Mouse (Mus musculus) liver, adult 2 months (tissue): ENCODE measurements at regions not wholly inside any gene's neighbourhood (a gene's known extent, or its start where the extent isn't known, plus 50 kb on each side); places are given as distances from the start of the nearest gene placed in this dataset.
A peak's percentile ranks its signal among the peaks of the same experiment; 100 is the strongest.

Source experiments
- DNase-seq: peaks from one replicate; pipeline ENCODE4 v3.0.0-alpha.2; 2011; ENCODE audit warnings: low read depth, low spot score; ENCODE audit errors: extremely low read depth
- H3K27ac ChIP-seq: fragments of 200-500 bp; replicated peaks from 2 replicates; pipeline ENCODE4 v1.5.1; 2012; ENCODE audit warnings: low read depth, mild to moderate bottlenecking, control low read depth, inconsistent platforms, low read length; ENCODE audit not compliant: insufficient read depth
- H3K27me3 ChIP-seq: fragments of 200-500 bp; 2 replicates; pipeline ENCODE4 v1.6.1; 2012; ENCODE audit warnings: mild to moderate bottlenecking, moderate library complexity, low read length, inconsistent platforms; ENCODE audit not compliant: control insufficient read depth, insufficient read depth
- H3K36me3 ChIP-seq: fragments of 200-500 bp; 2 replicates; pipeline ENCODE4 v1.6.1; 2012; ENCODE audit warnings: low read length, inconsistent platforms; ENCODE audit not compliant: control insufficient read depth, insufficient read depth
- H3K4me1 ChIP-seq: fragments of 200-500 bp; 2 replicates; pipeline ENCODE4 v1.6.1; 2011; ENCODE audit warnings: low read length; ENCODE audit not compliant: control insufficient read depth, insufficient read depth
- H3K4me3 ChIP-seq: fragments of 200-500 bp; 2 replicates; pipeline ENCODE4 v1.5.1; 2011; ENCODE audit warnings: low read depth, mild to moderate bottlenecking, control low read depth, low read length, moderate library complexity; ENCODE audit not compliant: insufficient read depth
- H3K79me2 ChIP-seq: fragments of 200-500 bp; 2 replicates; pipeline ENCODE4 v1.6.1; 2012; ENCODE audit warnings: inconsistent platforms, mild to moderate bottlenecking, low read length, moderate library complexity; ENCODE audit not compliant: control insufficient read depth, insufficient read depth
- H3K9ac ChIP-seq: fragments of 200-500 bp; 2 replicates; pipeline ENCODE4 v1.6.1; 2012; ENCODE audit warnings: low read depth, mild to moderate bottlenecking, control low read depth, inconsistent platforms, low read length
- CTCF ChIP-seq: fragments of 200-500 bp; IDR thresholded peaks from 2 replicates; pipeline ENCODE4 v1.5.1; 2011; ENCODE audit warnings: low read depth, low read length, control low read depth
- POLR2A ChIP-seq: fragments of 200-500 bp; IDR thresholded peaks from 2 replicates; pipeline ENCODE4 v1.6.1; 2011; ENCODE audit warnings: low read length, control low read depth; ENCODE audit not compliant: insufficient read depth; ENCODE audit errors: extremely low read depth
- WGBS: fragments of 180-500 bp; shearing (Covaris S2); methylation state at CpG from one replicate; pipeline ENCODE4 v1.1.7; 2018; 5-methylcytosine and 5-hydroxymethylcytosine counted together

DNA sequence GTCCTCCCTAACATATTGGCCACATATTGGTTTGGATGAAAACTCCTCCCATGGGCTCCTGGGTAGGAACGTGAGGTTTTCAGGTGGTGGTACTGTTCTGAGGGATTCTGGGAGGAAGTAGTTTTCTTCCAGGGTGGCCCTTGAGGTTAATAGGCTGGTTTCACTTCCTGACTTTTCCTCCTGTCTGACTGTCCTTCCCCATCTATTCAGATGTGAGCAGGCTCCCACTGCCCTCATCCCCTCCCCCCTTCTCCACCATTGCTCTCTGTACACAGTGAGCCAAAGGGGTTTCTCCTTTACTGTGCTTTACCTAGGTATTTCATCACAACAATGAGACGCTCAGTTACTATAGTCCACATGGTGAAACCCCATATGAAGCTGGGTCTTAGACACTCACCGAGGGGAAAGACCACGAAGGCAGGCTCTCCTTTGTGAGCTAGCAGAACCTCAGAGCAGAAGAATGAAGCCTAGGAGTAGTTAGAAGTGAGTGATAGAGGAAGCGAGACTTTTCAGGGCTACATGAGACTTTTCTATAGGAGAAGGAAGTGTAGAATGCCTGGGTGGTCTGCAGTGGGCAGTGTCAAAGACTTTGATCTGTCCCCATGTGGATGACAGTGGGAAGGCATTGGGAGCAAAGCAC, 135.3 kb downstream of the Cd83 start:
- Histone ChIP-seq H3K27ac (no peak overlapping the region), H3K4me1 (no peaks in the 10 kb centered on the region), H3K4me3 (no peak overlapping the region), H3K36me3 (no peaks in the 10 kb centered on the region), H3K27me3 (no peaks in the 10 kb centered on the region), H3K9ac (no peak overlapping the region), H3K79me2 (no peaks in the 10 kb centered on the region)
- no peak for DNase-seq
- 80% methylated on average over 5 of the region's 5 CpGs for WGBS
- TF ChIP-seq CTCF, result no peak
- TF ChIP-seq POLR2A, result no peak

DNA sequence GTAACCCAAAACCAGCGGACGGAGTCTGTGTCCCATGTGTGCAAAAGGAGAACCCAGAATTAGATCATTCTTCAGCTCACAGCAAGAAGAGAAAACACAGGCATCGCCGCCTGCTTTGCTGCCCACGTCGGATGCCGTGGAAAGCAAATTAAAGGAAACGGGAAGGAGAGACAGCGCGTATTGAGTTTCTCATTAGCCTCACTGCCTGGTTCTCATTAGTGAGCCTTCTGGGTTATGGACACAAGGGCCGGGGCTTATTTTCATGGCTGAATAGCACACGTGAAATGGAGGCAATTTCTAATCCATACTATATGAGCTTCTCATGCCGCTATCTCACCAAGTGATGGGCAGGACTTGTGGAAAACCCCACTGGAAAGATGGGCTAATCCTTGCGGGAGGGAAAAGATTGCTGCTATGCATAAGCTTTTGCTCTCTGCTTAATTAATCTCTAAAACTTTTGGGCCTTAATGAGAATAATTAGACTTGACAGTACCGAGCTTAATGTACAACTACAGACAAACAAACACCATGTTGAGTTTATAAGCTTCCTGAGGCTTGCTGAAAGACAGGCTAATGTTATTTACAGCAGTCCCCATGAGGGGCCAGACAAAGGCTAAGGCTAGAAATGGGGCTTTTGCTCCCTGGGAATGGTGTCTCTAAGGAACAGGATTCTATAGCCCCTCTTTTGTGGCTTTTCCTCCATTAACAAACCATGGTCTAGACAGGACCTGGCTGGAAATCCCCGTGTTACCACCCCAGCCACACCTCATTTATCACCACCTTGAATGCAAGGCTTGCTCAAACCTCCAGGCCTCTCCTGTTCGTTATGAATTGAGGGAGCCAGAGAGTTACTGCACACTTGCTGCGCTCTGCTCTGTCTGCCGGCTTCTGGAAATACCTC, 145.8 kb downstream of the Cd83 start:
- Histone ChIP-seq H3K36me3 (no peaks in the 10 kb centered on the region), H3K79me2 (no peaks in the 10 kb centered on the region), H3K4me1 (peaks cover 3% of the 10 kb centered on the region), H3K27me3 (no peaks in the 10 kb centered on the region), H3K4me3 (no peak overlapping the region), H3K27ac (no peak overlapping the region), H3K9ac (no peak overlapping the region)
- WGBS, result 95% methylated on average over 19 of the region's 19 CpGs
- no peak for DNase-seq
- TF ChIP-seq CTCF (no peak), POLR2A (no peak)

DNA sequence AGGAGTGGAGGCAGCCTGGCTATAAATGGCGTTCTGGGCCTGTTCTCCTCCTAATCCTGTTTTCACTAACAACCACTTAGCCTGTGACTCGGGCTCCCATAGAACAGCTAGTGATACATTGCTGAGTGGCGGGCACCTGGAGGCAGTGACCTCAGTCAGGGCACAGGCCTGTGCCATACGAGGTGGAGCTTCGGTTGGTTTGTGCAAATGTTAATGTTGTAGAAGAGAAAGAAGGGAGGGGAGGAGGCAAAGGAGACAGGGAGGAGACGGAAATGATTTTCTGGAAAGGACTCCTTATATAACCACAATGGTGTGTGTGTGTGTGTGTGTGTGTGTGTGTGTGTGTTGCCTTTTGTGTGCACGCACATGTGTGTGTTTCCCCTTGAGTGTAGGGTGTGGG, 148.4 kb downstream of the Cd83 start:
- no peak for DNase-seq
- no peak overlapping the region for H3K9ac ChIP-seq
- WGBS, result 92% methylated on average over 7 of the region's 7 CpGs
- no peaks in the 10 kb centered on the region for H3K36me3 ChIP-seq
- H3K79me2 ChIP-seq, result no peaks in the 10 kb centered on the region
- H3K4me3 ChIP-seq, result no peak overlapping the region
- no peak overlapping the region for H3K27ac ChIP-seq
- H3K4me1 ChIP-seq, result peaks cover 3% of the 10 kb centered on the region
- TF ChIP-seq POLR2A, result no peak
- no peak for TF ChIP-seq CTCF
- no peaks in the 10 kb centered on the region for H3K27me3 ChIP-seq

DNA sequence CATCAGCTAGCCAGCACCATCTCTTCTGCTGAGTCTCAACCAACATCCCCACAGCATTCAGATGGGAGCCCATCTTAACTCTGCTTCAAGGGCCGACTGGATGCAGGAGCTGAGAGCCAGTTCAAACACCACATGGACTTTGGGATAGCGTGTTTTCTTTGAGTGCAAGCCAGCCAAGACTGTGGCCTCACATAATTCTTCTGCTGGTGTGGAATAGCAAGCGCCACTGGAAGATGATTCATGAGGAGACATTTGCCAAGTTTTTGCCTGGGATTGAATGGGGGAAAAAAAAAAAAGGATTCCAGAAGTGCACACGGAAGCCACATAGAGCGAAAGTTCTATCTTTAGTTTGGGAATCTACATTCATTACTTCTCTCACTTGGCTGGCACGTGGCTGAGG, 150.7 kb downstream of the Cd83 start:
- H3K27me3 ChIP-seq, result no peaks in the 10 kb centered on the region
- TF ChIP-seq CTCF (no peak), POLR2A (no peak)
- no peaks in the 10 kb centered on the region for H3K36me3 ChIP-seq
- H3K79me2 ChIP-seq, result no peaks in the 10 kb centered on the region
- H3K27ac ChIP-seq, result no peak overlapping the region
- DNase-seq, result peak; percentile 72
- H3K4me3 ChIP-seq, result no peak overlapping the region
- WGBS, result 48% methylated on average over 6 of the region's 6 CpGs
- H3K4me1 ChIP-seq, result peaks cover 3% of the 10 kb centered on the region
- no peak overlapping the region for H3K9ac ChIP-seq

DNA sequence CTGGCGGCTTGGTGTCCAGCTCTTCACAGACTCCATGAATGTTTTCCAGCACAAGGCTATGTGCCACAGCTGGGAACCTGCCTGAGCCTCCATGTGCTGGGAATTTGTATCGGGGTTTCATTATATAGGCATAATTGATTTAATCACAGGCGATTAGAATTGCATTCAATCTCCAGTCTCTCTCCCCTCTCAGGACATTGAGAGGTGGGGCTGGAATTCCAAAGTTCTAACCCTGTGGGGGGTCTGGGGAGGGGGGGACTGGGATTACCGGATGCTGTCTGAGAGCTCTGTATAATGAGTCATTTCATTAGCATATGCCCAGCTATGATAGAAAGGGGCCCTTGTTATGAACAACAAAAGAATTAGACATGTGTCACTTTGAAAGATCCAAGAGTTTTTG, 151.9 kb downstream of the Cd83 start:
- no peak for DNase-seq
- no peaks in the 10 kb centered on the region for H3K79me2 ChIP-seq
- no peak overlapping the region for H3K9ac ChIP-seq
- H3K4me3 ChIP-seq, result no peak overlapping the region
- 85% methylated on average over 4 of the region's 4 CpGs for WGBS
- H3K4me1 ChIP-seq, result peaks cover 8% of the 10 kb centered on the region
- no peaks in the 10 kb centered on the region for H3K36me3 ChIP-seq
- H3K27ac ChIP-seq, result no peak overlapping the region
- H3K27me3 ChIP-seq, result no peaks in the 10 kb centered on the region
- TF ChIP-seq CTCF, result no peak
- TF ChIP-seq POLR2A, result no peak

DNA sequence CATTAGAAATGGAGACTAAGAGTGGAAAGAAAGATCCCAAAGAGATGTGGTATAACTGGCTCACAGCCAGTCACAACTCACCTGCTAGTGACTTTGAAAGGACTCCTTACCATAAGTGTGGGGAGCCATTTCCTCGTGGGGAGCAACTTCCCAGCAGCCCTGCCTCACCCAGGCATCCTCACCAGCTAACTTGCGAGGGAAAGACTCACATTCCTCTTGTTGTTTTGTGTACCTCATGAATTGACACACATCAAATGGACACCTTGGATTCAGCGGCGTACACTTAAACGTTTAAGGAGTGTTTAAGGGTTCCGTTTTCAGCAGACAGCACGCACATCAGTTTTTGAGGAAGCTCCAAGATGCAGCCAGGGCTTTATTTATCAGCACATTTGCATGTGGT, 154.0 kb downstream of the Cd83 start:
- no peak for TF ChIP-seq CTCF
- no peak for TF ChIP-seq POLR2A
- no peak overlapping the region for H3K27ac ChIP-seq
- H3K79me2 ChIP-seq, result no peaks in the 10 kb centered on the region
- WGBS, result 79% methylated on average over 7 of the region's 7 CpGs
- no peaks in the 10 kb centered on the region for H3K27me3 ChIP-seq
- no peaks in the 10 kb centered on the region for H3K36me3 ChIP-seq
- no peak for DNase-seq
- no peak overlapping the region for H3K9ac ChIP-seq
- peaks cover 11% of the 10 kb centered on the region for H3K4me1 ChIP-seq
- no peak overlapping the region for H3K4me3 ChIP-seq
